Mouse (Mus musculus): ENCODE measurements around the gene Gm9918. TPM values are rescaled to one million over a fixed set of nuclear protein-coding genes. Genes with fewer than 3 reads are reported as not detected.

Gm9918 gene
- polyA plus RNA-seq, 1 experiment from 2014 or later = 0.14 TPM

- Histone ChIP-seq H3K9ac (peak overlapping the region; percentile 76), H3K36me3 (no peaks in the 10 kb centered on the region), H3K27ac (replicated peaks) (peak overlapping the region; percentile 85), H3K27me3 (peaks cover 55% of the 10 kb centered on the region), H3K4me1 (replicated peaks) (peaks cover 72% of the 10 kb centered on the region), H3K4me2 (peak overlapping the region; percentile 92), H3K9me3 (no peaks in the 10 kb centered on the region), H3K4me3 (peak overlapping the region; percentile 55)
- WGBS = under 1% methylated on average over 63 of the region's 65 CpGs
- ATAC-seq (ENCODE audit: low read depth) = peak; percentile 51
Observed at GRCm38 (mm10) chr15:102247252-102248130, 22.9 kb upstream of the Gm9918 start.

DNA sequence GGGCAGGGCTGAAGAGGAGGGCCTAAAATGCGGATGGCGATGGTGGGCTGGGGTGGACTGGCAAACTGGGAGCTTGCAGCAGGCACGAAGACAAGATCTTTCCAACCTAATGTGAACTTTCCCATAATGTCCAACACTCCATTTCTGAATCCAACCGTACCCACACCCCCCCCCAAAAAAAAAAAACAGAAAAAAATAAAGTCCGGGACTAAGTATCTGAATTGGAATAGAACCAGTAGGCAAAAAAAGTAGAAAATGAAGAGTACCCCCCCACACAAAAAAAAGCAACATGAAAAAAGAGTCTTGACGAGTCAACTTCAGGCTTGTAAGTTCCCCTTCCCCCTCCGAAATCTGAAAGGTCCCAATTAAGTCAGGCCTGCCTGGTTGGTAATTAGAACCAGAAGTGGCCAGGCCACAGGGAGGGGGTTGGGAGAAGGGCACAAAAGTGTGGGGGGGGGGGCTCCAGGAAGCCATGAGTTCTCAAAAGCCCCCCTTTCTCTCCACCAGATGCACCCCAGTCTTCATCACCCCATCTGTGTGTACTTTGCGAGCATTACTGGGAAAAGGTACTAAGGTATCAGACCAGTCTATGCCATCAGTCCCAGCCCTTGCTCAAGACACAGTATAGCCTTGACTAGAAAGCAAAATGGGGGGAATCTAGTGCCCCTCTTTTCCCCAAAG lies 22.1 kb upstream of the Gm9918 start:
- peaks cover 47% of the 10 kb centered on the region for H3K27me3 ChIP-seq
- 7% methylated on average over 8 of the region's 8 CpGs for WGBS

DNA sequence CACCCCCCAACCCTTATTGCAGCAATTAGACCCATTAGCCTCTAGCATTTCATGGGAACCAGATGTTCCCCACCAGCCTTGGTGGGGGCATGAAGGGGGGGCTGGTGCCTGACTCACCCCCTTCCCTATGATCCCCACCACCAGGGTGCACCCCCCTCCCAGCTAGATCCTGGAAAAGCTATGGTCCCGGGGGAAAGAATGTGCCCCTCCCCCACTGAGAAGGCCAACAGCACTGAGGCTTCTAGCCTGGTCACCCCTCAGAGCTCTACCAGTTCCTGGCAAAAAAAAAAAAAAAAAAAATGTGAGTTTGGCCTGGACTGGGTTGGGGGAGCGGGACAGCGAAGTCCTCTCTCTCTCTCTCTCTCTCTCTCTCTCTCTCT lies 21.6 kb upstream of the Gm9918 start:
- Histone ChIP-seq H3K27ac (replicated peaks) (peak overlapping the region; percentile 39), H3K9me3 (no peaks in the 10 kb centered on the region), H3K4me2 (peak overlapping the region; percentile 92), H3K9ac (no peak overlapping the region), H3K27me3 (peaks cover 42% of the 10 kb centered on the region), H3K36me3 (no peaks in the 10 kb centered on the region), H3K4me1 (replicated peaks) (peaks cover 59% of the 10 kb centered on the region), H3K4me3 (no peak overlapping the region)
- ATAC-seq (ENCODE audit: low read depth) = no peak
- 5% methylated on average over 3 of the region's 3 CpGs for WGBS

More for the DNA sequence above, 22.1 kb upstream of the Gm9918 start:
- H3K4me1 ChIP-seq (replicated peaks) = peaks cover 64% of the 10 kb centered on the region
- no peaks in the 10 kb centered on the region for H3K9me3 ChIP-seq
- H3K9ac ChIP-seq = peak overlapping the region; percentile 76
- H3K4me3 ChIP-seq = peak overlapping the region; percentile 55
- peak overlapping the region; percentile 85 for H3K27ac ChIP-seq (replicated peaks)
- peak overlapping the region; percentile 92 for H3K4me2 ChIP-seq
- no peak for ATAC-seq (ENCODE audit: low read depth)
- no peaks in the 10 kb centered on the region for H3K36me3 ChIP-seq

DNA sequence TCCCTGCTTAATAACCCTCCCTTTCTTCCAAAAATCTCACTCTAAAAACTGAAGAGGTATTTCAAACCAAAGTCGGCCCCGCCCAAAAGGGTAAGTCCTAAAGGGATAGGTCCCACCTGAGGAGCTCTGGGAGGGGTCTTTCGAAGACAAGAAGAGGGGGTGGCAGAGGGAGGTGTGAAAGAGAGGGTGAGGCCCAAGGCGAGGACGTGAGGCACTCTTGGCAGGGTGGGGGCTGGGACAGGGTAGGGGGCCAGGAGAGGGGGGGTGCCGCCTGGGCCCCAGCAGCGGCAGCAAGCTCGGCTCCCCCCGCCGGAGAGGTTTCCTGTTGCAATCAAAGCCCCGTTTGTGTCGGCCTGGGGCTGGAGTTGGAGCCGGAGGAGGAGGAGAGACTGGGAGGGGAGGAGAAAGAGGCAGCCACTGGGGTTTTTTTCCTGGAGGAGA lies 21.1 kb upstream of the Gm9918 start:
- peak overlapping the region; percentile 39 for H3K27ac ChIP-seq (replicated peaks)
- peaks cover 54% of the 10 kb centered on the region for H3K4me1 ChIP-seq (replicated peaks)
- H3K9me3 ChIP-seq = no peaks in the 10 kb centered on the region
- 3% methylated on average over 13 of the region's 13 CpGs for WGBS
- no peaks in the 10 kb centered on the region for H3K36me3 ChIP-seq
- peaks cover 37% of the 10 kb centered on the region for H3K27me3 ChIP-seq
- H3K4me2 ChIP-seq = peak overlapping the region; percentile 92
- H3K9ac ChIP-seq = peak overlapping the region; percentile 26; the same call in 1 of the 2 replicates
- no peak for ATAC-seq (ENCODE audit: low read depth)
- 0 out of 2 replicates have a peak overlapping the region, but pooled peaks have one; percentile 6 for H3K4me3 ChIP-seq

DNA sequence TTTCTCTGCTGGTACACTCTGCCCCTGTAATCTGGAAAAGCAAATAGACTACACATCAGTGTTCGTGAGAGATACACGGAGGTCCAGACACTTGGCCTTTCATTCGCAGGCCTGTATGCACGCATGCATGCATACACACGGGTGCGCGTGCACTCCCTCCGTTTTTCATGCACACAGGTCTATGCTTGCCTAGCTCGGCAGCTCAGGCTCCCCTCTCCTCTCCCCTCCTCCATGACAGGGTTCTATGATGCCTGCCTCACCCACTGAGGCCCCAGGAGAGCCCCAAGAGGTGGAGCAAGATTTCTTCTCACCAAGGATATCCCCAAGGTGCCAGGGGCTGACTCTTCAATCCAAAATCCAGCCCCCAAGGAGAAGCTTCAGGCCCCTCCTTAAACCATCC lies 20.4 kb upstream of the Gm9918 start:
- 42% methylated on average over 9 of the region's 9 CpGs for WGBS
- H3K4me2 ChIP-seq = peak overlapping the region; percentile 92
- H3K27ac ChIP-seq (replicated peaks) = peak overlapping the region; percentile 39

DNA sequence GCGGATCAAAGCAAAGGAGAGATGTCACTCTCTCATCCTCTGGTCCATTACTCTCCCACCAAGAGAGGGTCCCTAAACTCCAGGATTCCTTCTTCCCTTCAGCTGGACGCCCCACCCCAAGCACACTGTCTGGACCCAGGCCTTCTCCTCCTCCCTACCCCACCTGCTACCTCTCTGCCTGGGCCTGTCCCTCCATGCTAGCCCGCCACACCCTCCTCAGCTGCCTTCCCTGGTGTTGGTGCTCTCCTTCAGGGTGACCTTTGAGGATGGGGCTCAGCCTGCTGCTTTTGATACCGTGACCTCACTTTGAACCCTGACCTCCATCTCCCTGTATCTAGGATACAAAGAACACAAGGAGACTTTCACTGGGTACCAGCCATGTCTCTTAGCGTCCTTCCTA lies 19.8 kb upstream of the Gm9918 start:
- H3K36me3 ChIP-seq = no peaks in the 10 kb centered on the region
- ATAC-seq (ENCODE audit: low read depth) = no peak
- H3K27me3 ChIP-seq = peaks cover 34% of the 10 kb centered on the region
- H3K9ac ChIP-seq = no peak overlapping the region
- H3K9me3 ChIP-seq = no peaks in the 10 kb centered on the region
- H3K4me3 ChIP-seq = no peak overlapping the region
- no peak overlapping the region for H3K4me2 ChIP-seq
- no peak overlapping the region for H3K27ac ChIP-seq (replicated peaks)
- H3K4me1 ChIP-seq (replicated peaks) = peaks cover 43% of the 10 kb centered on the region
- WGBS = 53% methylated on average over 5 of the region's 5 CpGs

More for the DNA sequence above, 20.4 kb upstream of the Gm9918 start:
- H3K9ac ChIP-seq = peak overlapping the region; percentile 26; the same call in 1 of the 2 replicates
- no peak overlapping the region for H3K4me3 ChIP-seq
- peaks cover 48% of the 10 kb centered on the region for H3K4me1 ChIP-seq (replicated peaks)
- peaks cover 34% of the 10 kb centered on the region for H3K27me3 ChIP-seq
- no peaks in the 10 kb centered on the region for H3K9me3 ChIP-seq
- no peak for ATAC-seq (ENCODE audit: low read depth)
- H3K36me3 ChIP-seq = no peaks in the 10 kb centered on the region

DNA sequence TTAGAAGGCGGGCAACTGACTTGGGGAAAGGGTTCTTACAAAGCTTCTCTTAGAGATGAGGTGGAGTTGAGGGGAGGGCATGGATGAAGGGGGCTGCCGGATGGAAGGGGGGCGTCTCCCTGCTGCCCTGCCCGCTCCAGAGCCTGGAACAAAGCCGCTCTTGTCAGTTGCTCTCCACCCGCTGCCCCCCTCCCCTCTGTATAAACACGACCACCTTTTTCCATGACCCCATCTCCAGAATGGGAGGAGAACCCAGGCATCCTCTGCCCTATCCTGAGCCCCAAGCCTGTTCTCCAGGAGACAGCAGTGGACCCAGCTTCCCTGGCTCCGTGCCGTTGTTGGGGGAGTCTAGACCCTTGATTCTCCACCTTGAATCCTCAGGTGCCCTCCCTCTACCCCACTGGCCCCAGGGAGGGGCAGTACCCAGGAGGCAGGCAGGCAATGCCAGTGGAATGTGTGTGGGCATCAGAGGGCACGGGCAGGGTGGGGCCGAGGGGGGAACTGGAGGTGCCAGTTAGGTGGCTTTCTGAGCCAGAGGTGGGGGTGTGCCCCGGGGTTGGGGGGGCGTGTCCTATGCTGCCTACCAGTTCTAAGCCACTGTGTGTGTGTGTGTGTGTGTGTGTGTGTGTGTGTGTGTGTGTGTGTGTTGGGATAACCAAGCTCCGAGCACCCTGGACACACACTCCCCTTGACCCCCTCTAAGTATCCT lies 14.7 kb upstream of the Gm9918 start:
- 0 out of 2 replicates have a peak overlapping the region, but pooled peaks have one; percentile 46 for H3K27ac ChIP-seq (replicated peaks)
- WGBS = 46% methylated on average over 13 of the region's 14 CpGs
- no peaks in the 10 kb centered on the region for H3K9me3 ChIP-seq
- H3K4me2 ChIP-seq = peak overlapping the region; percentile 91
- peak overlapping the region; percentile 53 for H3K4me3 ChIP-seq
- peaks cover 29% of the 10 kb centered on the region for H3K4me1 ChIP-seq (replicated peaks)
- H3K36me3 ChIP-seq = no peaks in the 10 kb centered on the region
- no peak overlapping the region for H3K9ac ChIP-seq
- no peak for ATAC-seq (ENCODE audit: low read depth)
- peaks cover 52% of the 10 kb centered on the region for H3K27me3 ChIP-seq

DNA sequence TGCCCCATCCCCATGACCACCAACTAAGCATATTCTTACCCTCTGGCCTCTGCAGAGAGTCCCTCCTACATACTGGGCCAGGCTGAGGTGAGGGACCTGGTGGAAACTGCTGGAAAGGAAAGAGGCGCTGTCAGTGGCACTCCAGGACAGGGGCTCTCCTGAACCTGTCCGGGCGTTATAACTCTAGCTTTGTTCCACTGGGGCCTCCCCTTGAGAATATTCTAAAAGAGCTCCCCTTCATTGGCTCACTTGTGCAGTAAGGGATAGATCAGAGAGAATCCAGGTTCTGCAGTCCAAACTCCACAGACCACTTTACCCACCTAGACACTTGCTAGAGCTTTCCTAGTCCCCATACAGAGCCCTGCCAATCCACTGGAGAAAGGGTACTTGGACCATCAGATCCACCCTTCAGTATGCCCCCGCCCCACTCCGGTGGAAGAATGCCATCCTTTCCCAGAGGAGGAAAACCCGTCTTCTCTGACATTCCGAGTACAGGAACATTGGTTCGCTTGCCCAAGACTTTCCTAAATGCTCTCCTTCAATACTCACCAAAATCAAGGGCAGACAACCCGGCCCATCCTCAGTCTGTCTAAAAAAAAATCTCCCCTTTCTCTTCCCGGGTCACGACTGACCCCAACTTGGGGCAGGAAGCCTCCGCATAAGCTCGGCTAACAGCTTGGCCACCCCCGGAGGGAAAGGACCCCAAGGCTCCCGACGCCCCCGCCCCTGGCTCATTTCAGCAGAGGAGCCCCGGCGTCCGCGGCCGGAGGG lies 13.7 kb upstream of the Gm9918 start:
- Histone ChIP-seq H3K9ac (peak overlapping the region; percentile 78), H3K9me3 (no peaks in the 10 kb centered on the region), H3K36me3 (no peaks in the 10 kb centered on the region), H3K27me3 (peaks cover 52% of the 10 kb centered on the region), H3K4me1 (replicated peaks) (peaks cover 29% of the 10 kb centered on the region), H3K4me2 (peak overlapping the region; percentile 91), H3K4me3 (peak overlapping the region; percentile 53), H3K27ac (replicated peaks) (peak overlapping the region; percentile 57)
- WGBS = 8% methylated on average over 22 of the region's 22 CpGs
- no peak for ATAC-seq (ENCODE audit: low read depth)

DNA sequence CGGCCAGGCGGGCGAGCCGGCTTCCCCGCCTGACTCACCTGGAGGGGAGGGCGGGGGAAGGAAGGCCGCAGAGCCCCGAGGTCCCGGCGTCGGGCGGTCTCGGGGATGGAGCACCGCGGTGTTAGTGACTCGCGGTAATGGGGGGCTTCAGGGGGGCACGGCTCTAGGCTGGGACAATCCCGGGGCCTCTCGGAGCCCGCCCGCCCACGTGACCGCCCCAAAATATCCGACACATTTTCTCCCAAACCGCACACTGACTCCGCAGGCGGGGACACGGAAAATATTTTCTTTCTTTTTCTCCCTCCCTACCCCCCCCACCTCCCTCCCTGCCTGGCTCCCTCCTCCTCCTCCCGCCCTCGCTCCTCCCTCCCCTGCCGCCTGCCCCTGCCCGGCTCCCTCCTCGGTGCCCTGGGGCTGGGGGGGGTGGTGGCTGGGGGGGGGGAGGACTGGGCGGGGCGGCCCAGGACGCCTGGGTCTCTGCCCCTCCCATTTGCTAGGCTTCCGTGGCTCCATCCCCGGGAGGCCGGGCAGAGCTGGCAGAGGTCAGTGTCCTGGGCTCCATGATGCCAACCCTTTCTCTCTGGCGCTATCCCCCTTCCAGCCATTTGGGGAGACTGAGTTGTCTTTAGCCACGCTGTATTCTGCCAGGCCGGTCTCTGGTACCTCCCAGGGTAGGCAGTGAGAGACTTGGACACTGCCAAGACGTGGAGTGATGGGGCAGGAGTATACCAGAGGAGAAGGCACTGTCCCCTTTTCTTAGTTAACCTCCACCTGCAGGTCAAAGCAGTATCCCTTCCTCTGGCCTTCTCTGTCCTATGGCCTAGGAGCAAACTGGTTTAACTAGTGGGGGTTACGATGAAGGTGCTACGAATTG lies 12.9 kb upstream of the Gm9918 start, which contains the start of gene Rarg:
Rarg (minus strand) TSS at position 316 of the 874 bp plus-strand sequence.
- peaks cover 52% of the 10 kb centered on the region for H3K27me3 ChIP-seq

GRCm38 (mm10) chr15:102258076-102258470 lies 12.3 kb upstream of the Gm9918 start:
- Histone ChIP-seq H3K27me3 (peaks cover 58% of the 10 kb centered on the region), H3K9ac (no peak overlapping the region), H3K4me2 (peak overlapping the region; percentile 91), H3K27ac (replicated peaks) (0 out of 2 replicates have a peak overlapping the region, but pooled peaks have one; percentile 23), H3K36me3 (no peaks in the 10 kb centered on the region), H3K9me3 (no peaks in the 10 kb centered on the region), H3K4me1 (replicated peaks) (peaks cover 29% of the 10 kb centered on the region), H3K4me3 (peak overlapping the region; percentile 53)
- WGBS = 6% methylated on average over 12 of the region's 12 CpGs
- ATAC-seq (ENCODE audit: low read depth) = 0 out of 2 replicates have a peak, but pooled peaks have one; percentile 13

More for the DNA sequence above, 12.9 kb upstream of the Gm9918 start, which contains the start of gene Rarg:
- ATAC-seq (ENCODE audit: low read depth) = peak; percentile 44
- H3K4me3 ChIP-seq = peak within 1 kb of the TSS; percentile 53
- H3K9ac ChIP-seq = peak within 1 kb of the TSS; percentile 78
- H3K4me2 ChIP-seq = peak within 1 kb of the TSS; percentile 91
- peaks cover 29% of the 10 kb centered on the region for H3K4me1 ChIP-seq (replicated peaks)
- under 1% methylated on average over 38 of the region's 46 CpGs for WGBS
- no peaks in the 10 kb centered on the region for H3K9me3 ChIP-seq
- peak within 1 kb of the TSS; percentile 57 for H3K27ac ChIP-seq (replicated peaks)
- H3K36me3 ChIP-seq = no peaks in the 10 kb centered on the region
